Comparison of ENCODE assay signal across 14 mouse cellular contexts in the genomic region with DNA sequence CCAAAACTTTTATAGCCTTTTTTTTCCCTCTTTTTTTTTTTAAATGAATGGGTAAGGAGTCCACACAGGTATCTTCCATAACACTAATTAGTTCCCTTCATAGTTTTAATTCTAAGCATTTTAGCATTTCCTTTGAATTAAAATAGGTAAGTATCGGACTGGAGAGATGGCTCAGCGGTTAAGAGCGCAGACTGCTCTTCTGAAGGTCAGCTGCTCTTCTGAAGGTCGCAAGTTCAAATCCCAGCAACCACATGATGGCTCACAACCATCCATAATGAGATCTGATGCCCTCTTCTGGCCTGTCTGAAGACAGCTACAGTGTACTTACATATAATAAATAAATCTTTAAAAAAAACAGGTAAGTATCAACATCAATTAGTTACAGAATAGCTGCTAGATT. TPM values are rescaled to one million over a fixed set of nuclear protein-coding genes. Genes with fewer than 3 reads are reported as not detected.
"Had no signal": no experiment of that assay in that cellular context is flagged by ENCODE, and none has a peak within 500 bp of the region (broad histone marks: within the 10 kb centered on the region; RNA-seq: fewer than 3 reads in every experiment).

No protein-coding gene starts in this region.

RNA-seq across cellular contexts. Expression of a gene that starts 28.3 kb away (rescaled TPM):
- polyA plus RNA-seq: gonadal fat pad, adult 2 months; heart, embryonic 11.5 days; hindbrain, embryonic 11.5 days; hindbrain, embryonic 15.5 days; intestine, embryonic 14.5 days; intestine, embryonic 16.5 days; kidney, embryonic 15.5 days; limb, embryonic 11.5 days; limb, embryonic 13.5 days; limb, embryonic 15.5 days; liver, adult 2 months; liver, embryonic 12.5 days; liver, embryonic 14.5 days; liver, embryonic 16.5 days had no signal
